Mouse (Mus musculus) intestine, postnatal 0 days (tissue): ENCODE results near the gene Spock2. TPM values are rescaled to one million over a fixed set of nuclear protein-coding genes. Genes with fewer than 3 reads are reported as not detected.

Experiments
- ATAC-seq: fragments of 200-750 bp; cut with Nextera tagmentation; 2 replicates; pipeline ENCODE4 v1.8.0; 2017; ENCODE audit warnings: mild to moderate bottlenecking, moderate TSS enrichment, moderate library complexity
- H3K27ac ChIP-seq: fragments of 300-500 bp; sonication (generic); 2 replicates; pipeline ENCODE4 v1.5.1; 2014; ENCODE audit warnings: mild to moderate bottlenecking, low read depth, low read length, moderate library complexity
- H3K27me3 ChIP-seq: fragments of 300-500 bp; sonication (generic); replicated peaks from 2 replicates; pipeline ENCODE4 v1.6.1; 2014; ENCODE audit warnings: low read length, mixed read lengths; ENCODE audit not compliant: control insufficient read depth, insufficient read depth
- H3K36me3 ChIP-seq: fragments of 300-500 bp; sonication (generic); 2 replicates; pipeline ENCODE4 v1.6.1; 2014; ENCODE audit warnings: mild to moderate bottlenecking, moderate library complexity; ENCODE audit not compliant: control insufficient read depth, insufficient read depth
- H3K4me1 ChIP-seq: fragments of 300-500 bp; sonication (generic); replicated peaks from 2 replicates; pipeline ENCODE4 v1.6.1; 2014; ENCODE audit warnings: antibody characterized with exemption, low read length, mixed read lengths; ENCODE audit not compliant: control insufficient read depth, insufficient read depth
- H3K4me2 ChIP-seq: fragments of 300-500 bp; sonication (generic); replicated peaks from 2 replicates; pipeline ENCODE4 v1.6.1; 2014; ENCODE audit warnings: low read depth, mild to moderate bottlenecking, moderate library complexity
- H3K4me3 ChIP-seq: fragments of 300-500 bp; sonication (generic); 2 replicates; pipeline ENCODE4 v1.5.1; 2014; ENCODE audit warnings: low read depth, low read length
- H3K9ac ChIP-seq: fragments of 300-500 bp; sonication (generic); 2 replicates; pipeline ENCODE4 v1.6.1; 2014; ENCODE audit warnings: mild to moderate bottlenecking, low read depth, low read length
- H3K9me3 ChIP-seq: fragments of 300-500 bp; sonication (generic); 2 replicates; pipeline ENCODE4 v1.6.1; 2016; ENCODE audit warnings: mixed run types; ENCODE audit not compliant: control insufficient read depth
- CTCF ChIP-seq: sonication (generic); IDR thresholded peaks from 2 replicates; pipeline ENCODE4 v1.5.1; 2016; ENCODE audit warnings: low read depth, mild to moderate bottlenecking, control low read depth, antibody characterized with exemption, moderate library complexity
- WGBS: fragments of 180-500 bp; shearing (Covaris S2); extraction: QIAGEN DNeasy Blood & Tissue Kit; methylation state at CpG from one replicate; pipeline ENCODE4 v1.1.7; 2014; 5-methylcytosine and 5-hydroxymethylcytosine counted together
- polyA plus RNA-seq: library from polyadenylated mRNA; unstranded; fragments of >200 nt; fragmentation: Nextera tagmentation; extraction: Ambion mirVana; gene quantifications from 2 replicates; pipeline ENCODE4 v1.2.1, GENCODE M21; 2015

Gene Spock2
- polyA plus RNA-seq, 1 experiment from 2014 or later = 2.1 TPM

DNA sequence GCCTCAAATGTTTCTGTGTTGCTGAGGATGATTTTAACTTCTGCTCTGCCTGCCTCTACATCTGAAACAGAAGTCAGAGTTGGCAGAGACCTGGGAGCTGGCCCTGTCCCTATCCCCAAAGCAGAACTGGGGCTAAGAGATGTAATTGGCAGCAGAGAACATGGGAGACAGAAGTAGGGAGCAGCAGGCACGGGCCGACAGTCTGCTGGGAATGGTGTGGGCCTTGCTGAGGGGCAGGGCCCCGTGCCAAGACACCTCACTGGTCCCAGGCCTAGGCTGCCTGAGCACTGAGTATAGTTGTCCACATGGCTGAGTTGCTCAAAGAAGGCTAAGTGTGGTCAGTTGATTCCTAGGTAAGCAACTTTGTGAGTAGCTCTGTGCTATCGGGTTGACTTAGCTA lies 22.0 kb upstream of the Spock2 start:
- H3K27ac ChIP-seq = no peak overlapping the region
- H3K9ac ChIP-seq = no peak overlapping the region
- H3K9me3 ChIP-seq = no peaks in the 10 kb centered on the region
- H3K4me3 ChIP-seq = no peak overlapping the region
- no peaks in the 10 kb centered on the region for H3K36me3 ChIP-seq
- ATAC-seq = no peak
- no peak overlapping the region for H3K4me2 ChIP-seq
- H3K27me3 ChIP-seq = no peaks in the 10 kb centered on the region
- WGBS = 87% methylated on average over 4 of the region's 4 CpGs
- no peak for TF ChIP-seq CTCF
- peaks cover 4% of the 10 kb centered on the region; the same call in 1 of the 2 replicates for H3K4me1 ChIP-seq

DNA sequence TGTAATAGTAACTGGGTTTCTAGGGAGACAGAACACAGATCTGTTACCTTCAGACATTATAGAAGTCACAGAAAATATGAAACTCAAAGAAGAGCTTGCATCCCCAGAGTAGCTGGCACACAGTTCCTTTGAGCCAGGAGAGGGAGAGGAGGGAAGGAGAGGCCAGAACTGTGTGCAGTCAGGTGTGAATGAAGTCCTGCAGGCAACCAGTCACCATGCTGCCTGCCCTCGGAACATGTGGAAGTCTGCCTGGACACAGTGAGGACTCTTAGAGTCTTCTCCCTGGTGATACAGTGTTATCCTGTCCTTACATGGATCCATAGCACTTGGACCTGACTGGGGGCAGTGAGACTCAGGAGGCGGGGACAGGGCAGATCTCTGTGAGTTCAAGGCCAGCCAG lies 13.7 kb upstream of the Spock2 start:
- no peak overlapping the region for H3K9ac ChIP-seq
- H3K4me2 ChIP-seq = no peak overlapping the region
- no peak overlapping the region for H3K27ac ChIP-seq
- no peaks in the 10 kb centered on the region for H3K36me3 ChIP-seq
- 96% methylated on average over 2 of the region's 2 CpGs for WGBS
- ATAC-seq = no peak
- H3K4me1 ChIP-seq = no peaks in the 10 kb centered on the region
- H3K9me3 ChIP-seq = no peaks in the 10 kb centered on the region
- H3K4me3 ChIP-seq = no peak overlapping the region
- no peak for TF ChIP-seq CTCF
- no peaks in the 10 kb centered on the region for H3K27me3 ChIP-seq

GRCm38 (mm10) chr10:60093751-60094150 lies 12.3 kb upstream of the Spock2 start:
- no peak for ATAC-seq
- Histone ChIP-seq H3K4me3 (no peak overlapping the region), H3K27me3 (no peaks in the 10 kb centered on the region), H3K4me1 (no peaks in the 10 kb centered on the region), H3K4me2 (no peak overlapping the region), H3K9ac (no peak overlapping the region), H3K27ac (no peak overlapping the region), H3K9me3 (no peaks in the 10 kb centered on the region), H3K36me3 (peaks cover 5% of the 10 kb centered on the region; the same call in 1 of the 2 replicates)
- no peak for TF ChIP-seq CTCF
- whole genome bisulfite sequencing = 90% methylated on average over 2 of the region's 2 CpGs

DNA sequence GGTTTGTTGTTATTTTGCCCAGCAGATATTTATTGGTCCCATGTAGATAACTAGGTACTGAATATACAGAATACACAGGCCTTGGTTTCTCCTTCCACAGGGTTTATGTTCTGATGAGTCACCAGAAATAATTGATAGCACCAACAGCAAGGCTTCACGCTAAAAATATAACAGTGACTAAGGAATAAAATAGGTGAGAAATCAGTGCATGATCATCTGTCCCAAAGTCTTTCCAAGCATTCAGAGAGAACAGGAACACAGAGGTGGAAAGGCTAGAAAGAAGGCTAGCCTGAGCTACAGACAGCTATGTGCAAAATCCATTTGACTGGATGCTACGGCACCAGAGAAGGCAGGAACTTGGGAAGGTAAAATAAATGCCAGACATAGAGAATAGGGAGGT lies 10.5 kb upstream of the Spock2 start:
- Histone ChIP-seq H3K27ac (no peak overlapping the region), H3K9ac (no peak overlapping the region), H3K9me3 (no peaks in the 10 kb centered on the region), H3K4me1 (no peaks in the 10 kb centered on the region), H3K4me3 (no peak overlapping the region), H3K27me3 (no peaks in the 10 kb centered on the region), H3K36me3 (peaks cover 5% of the 10 kb centered on the region; the same call in 1 of the 2 replicates), H3K4me2 (no peak overlapping the region)
- TF ChIP-seq CTCF = no peak
- ATAC-seq = no peak
- WGBS = 65% methylated on average over 2 of the region's 2 CpGs

DNA sequence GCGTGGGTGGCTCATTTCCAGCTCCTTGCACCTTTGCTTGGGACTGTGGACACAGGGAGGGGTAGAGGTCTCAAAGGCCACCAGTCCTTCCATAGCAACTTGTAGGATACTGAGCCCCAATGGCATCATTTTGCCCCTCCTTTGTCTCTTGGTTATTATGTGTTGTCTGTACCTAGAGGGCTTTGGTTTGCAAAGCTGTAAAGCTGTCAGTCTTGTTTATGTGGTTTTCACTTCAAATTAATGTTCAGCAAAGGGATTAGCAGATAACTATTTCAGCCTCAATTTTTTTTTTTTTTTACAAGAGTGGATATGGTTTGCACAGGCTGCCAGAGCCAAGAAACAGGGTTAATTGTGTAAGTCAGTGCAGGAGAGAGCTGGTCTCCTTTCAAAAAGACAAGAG lies 9.7 kb upstream of the Spock2 start:
- peaks cover 5% of the 10 kb centered on the region; the same call in 1 of the 2 replicates for H3K36me3 ChIP-seq
- 43% methylated on average over 1 of the region's 1 CpGs for whole genome bisulfite sequencing
- ATAC-seq = no peak
- no peaks in the 10 kb centered on the region for H3K27me3 ChIP-seq
- H3K9me3 ChIP-seq = no peaks in the 10 kb centered on the region
- no peak overlapping the region for H3K9ac ChIP-seq
- H3K4me2 ChIP-seq = no peak overlapping the region
- no peaks in the 10 kb centered on the region for H3K4me1 ChIP-seq
- no peak overlapping the region for H3K4me3 ChIP-seq
- H3K27ac ChIP-seq = no peak overlapping the region
- no peak for TF ChIP-seq CTCF

DNA sequence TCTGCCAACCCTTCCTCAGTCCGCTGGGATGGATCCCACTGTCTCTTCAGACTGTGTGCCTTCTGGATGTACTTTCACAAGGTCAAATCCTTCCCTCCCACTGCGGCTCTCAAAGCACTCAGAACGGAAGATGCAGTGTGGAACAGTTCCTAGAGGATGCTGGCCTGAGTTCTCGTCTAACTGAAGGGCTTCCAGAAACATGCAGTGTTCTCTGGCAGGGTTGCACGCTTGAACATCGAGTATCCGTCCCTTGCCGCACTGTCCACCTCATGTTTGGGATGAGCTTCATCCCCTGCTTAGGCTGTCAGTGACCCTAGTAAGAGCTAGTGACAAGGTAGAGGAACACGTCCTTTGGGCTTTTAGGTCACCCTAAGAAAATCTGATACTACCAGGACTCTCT lies 8.9 kb upstream of the Spock2 start:
- ATAC-seq = no peak
- Histone ChIP-seq H3K9me3 (no peaks in the 10 kb centered on the region), H3K4me3 (no peak overlapping the region), H3K9ac (no peak overlapping the region), H3K27ac (no peak overlapping the region), H3K36me3 (peaks cover 8% of the 10 kb centered on the region; the same call in 1 of the 2 replicates), H3K4me2 (no peak overlapping the region), H3K4me1 (no peaks in the 10 kb centered on the region), H3K27me3 (no peaks in the 10 kb centered on the region)
- WGBS = 83% methylated on average over 9 of the region's 9 CpGs
- TF ChIP-seq CTCF = no peak

DNA sequence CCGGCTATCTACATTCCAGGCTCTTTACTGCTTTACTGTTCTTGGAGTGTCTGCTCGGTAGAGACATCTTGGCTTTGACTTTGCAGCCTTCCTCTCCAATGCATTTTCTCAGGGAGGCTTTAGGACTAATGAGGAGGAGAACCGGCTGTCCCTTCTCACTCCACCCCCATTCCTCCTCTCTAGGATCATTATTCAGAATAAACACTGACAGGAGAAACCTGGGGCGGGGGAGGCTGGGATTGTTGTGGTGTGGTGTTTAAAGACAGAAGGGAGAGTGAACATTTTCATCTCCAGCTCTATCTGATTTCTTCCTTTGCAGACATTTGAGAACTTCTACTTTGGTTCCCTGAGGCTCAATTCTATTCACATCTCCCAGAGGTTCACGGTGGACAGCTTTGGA lies 8.2 kb upstream of the Spock2 start:
- no peaks in the 10 kb centered on the region for H3K9me3 ChIP-seq
- H3K9ac ChIP-seq = no peak overlapping the region
- H3K4me1 ChIP-seq = no peaks in the 10 kb centered on the region
- no peak overlapping the region for H3K4me2 ChIP-seq
- H3K27ac ChIP-seq = no peak overlapping the region
- no peaks in the 10 kb centered on the region for H3K27me3 ChIP-seq
- H3K36me3 ChIP-seq = peaks cover 8% of the 10 kb centered on the region; the same call in 1 of the 2 replicates
- no peak for ATAC-seq
- TF ChIP-seq CTCF = no peak
- 76% methylated on average over 5 of the region's 5 CpGs for WGBS
- no peak overlapping the region for H3K4me3 ChIP-seq
